Mouse (Mus musculus): ENCODE measurements around the gene Baat.
"Not testable (repeated sequence)": the region's sequence is repeated elsewhere in the genome, so short reads cannot be mapped to it uniquely, and the experiment has no call there.

The Baat gene

DNA sequence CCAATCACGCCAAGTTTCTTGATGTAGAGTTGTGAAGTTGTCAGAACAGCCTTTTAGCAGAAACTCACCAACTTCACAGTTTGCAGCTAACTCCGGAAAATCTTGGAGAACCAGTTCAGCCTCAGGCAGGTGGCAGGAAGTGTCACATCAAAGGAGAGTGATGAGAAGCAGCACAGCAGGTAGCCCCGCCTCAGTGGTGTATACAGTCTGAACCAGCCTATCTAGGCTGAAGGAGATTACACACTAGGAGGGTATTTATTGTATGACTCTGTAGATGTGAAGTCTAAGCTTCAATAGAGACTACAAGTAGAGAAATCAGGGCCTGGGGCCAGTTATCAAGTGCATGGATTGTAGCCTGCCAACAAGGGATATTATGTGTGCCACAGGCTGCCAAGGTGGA lies 25.5 kb downstream of the Baat start:
- no peak for DNase-seq (ENCODE audit: low read depth)

DNA sequence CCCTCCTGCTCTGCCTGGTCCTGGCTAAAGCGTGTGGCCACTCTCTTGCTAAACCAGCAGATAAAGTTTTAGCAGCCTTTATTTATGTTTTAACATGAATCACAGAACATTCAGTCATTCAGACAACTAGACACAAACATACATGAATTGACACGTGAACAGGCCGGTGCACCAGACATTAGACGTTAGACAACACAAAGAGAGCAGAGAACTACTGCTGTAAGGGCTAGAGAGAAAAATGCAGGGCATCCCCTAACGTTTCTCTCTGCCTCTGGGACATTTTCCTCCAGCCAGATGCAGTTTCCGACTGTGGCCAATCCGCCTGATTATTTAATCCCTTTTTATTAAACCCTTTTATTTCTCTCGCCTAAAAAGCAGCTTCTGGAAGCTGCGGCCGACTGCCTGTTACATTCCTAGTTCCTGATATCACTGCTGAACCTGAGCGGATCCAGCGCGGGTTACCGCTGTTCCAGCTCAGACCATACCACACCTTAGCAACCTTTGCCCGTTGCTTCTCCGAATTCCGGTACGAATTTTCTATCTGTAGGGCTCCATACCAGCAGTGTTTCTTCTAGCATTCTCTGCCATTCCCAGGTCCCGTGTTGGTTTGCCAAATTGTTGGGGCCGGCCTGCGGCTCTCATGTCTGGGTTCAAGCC lies 26.1 kb downstream of the Baat start:
- no peak for DNase-seq (ENCODE audit: low read depth)

DNA sequence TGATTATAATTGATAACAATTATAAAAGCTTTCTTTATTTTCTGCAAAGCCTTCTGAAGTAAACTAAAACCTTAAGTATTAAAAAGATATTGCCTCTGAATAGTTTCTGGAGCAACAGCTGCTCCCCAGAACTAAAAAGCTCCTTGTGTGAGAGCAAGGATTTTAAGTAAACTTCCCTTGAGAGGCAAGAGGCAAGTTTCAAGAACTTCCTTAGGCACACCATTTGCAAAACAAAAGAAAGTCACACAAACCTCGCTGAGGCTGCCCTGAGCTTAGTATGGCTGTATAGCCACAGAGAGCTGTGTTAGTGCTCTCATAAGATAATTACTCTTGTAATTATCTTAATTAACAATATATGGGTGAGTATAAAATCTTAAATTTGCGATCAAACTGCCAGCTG lies 27.3 kb downstream of the Baat start:
- DNase-seq (ENCODE audit: low read depth), result not testable (repeated sequence)

DNA sequence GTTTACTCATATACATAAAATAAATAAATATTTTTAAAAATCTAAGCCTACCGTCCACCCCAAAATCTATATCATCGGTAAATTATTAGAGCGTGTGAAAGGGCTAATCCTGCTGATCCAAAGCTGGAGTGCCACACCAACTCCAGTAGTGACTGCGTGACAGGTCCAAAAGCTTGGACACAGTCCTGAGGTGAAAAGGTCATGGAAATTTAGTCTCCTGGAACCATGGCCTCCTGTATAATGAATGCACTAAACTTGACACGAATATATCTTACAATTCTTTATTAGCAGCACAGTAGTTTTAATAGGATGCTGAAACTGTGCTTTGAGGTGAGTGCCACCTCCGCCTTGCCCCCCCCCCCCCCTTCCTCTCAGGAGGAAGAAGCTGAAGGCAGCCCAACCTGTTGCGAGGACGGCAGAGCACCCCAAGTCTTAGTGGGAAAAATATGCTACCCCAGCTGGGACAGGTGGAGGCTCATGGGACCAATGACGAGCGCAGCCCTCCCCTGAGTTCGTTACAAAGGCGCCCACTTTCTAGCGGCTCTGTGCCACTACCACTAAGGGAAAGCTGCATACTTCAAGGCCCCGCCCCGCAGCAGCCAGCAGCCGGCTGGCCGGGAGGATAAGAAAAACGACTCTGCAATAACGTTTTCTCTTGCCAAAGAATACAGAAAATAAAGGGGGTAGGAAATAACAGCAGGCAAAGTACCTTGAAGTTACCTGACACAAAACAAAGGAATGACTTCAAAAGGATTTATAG lies 28.1 kb downstream of the Baat start:
- no peak for DNase-seq (ENCODE audit: low read depth)

DNA sequence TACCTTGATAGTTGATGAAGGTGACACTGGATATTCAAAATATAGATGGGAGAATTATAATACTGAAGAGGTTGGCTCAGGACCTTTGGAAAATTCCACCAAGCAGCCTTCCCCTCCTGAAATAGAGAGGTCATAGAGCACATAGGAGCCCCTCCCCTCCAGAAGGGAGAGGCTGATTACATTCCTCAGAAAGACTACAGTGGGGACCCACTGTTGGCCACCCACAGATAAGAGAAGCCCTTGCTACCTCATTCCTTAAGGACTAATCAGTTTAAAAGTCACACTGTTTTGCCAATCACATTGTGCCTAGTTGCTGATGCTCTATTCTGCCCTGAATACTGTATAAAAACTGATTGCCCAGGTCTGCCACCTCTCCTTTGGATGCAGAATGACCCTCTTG lies 31.8 kb downstream of the Baat start:
- no peak for DNase-seq (ENCODE audit: low read depth)

DNA sequence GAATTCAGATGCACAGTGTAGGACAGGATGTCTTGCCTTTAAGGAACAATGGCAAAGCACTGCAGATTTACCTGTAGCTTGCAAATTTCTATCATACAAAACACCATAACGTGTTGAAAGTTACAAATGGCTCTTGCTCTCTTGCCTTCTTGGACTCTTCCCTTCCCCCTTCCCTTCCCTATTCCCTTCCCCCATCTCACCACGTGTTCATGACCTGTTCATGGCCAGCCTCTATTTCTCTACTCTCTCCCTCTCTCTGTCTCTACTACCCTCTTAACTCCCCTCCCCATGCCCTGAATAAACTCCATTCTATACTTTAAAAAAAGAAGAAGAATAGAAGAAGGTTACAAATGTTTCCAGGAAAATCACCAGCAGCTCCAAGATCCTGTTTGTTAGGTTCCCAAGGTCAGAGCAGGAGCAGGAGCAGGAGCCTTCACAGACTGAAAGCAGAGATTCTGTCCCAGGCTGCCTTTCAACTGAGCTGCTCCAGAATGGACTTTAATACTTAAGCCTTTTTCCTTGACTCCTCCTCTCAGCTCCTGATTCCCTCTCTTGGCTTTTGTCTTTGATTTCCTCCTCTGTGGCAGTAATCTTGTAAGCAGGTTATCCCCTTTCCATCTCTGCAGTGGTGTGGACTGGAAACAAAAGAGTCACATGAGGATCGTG lies 32.8 kb downstream of the Baat start, which contains the start of gene Acnat1:
TSS of gene Acnat1 (minus strand) at position 478 of the 666 bp plus-strand sequence.
- no peak for DNase-seq (ENCODE audit: low read depth)

DNA sequence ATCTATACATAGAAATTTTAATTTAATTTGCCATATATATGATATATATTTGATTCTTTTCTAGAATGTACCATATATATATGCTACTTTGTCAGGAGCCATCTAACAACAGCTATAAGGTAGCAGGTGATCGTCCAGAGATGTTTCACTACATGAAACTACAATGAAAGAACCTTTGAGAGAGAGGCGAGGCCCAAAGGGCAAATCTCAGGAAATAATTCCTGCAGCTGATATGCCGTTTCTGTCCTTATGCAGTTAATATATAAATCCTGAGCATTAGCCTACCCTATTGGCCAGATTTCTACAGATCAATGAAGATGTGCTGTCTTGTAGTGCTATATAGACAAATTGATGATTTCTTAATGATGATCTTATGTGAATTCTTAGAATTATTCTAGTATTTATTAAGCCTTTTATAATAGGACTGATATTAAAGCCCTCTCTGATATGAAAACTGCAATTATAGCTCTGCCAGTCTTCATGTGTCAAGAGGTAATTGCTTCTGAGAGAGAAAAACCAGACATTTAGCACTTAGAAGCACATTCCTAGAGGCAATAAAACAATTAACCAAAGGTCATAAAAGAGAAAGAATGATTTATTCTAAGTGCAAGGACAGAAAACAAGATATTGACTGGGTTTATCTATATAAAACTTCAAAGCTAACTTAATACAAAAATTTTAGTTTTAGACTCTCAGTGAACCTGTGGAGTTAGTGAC lies 36.8 kb downstream of the Baat start:
- DNase-seq (ENCODE audit: low read depth), result no peak

DNA sequence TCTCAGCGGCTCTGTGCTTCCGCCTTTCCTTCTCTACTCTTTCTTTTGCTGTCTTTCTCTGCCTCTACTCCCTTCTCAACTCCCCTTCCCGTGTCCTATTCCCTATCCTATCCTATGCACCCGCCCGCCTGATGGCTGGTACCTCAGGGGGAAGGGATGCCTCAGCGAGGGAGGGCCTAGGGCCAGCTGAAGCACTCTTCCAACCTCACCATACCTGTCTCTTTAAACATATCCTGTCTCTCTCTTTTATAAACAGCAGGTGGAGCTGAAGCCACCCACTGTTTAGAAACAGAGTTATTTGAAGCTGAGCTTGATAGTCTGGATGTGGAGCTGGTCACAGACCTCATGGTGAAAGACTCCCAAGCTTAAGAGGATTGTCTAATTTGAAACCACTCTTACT lies 39.0 kb downstream of the Baat start:
- no peak for DNase-seq (ENCODE audit: low read depth)

DNA sequence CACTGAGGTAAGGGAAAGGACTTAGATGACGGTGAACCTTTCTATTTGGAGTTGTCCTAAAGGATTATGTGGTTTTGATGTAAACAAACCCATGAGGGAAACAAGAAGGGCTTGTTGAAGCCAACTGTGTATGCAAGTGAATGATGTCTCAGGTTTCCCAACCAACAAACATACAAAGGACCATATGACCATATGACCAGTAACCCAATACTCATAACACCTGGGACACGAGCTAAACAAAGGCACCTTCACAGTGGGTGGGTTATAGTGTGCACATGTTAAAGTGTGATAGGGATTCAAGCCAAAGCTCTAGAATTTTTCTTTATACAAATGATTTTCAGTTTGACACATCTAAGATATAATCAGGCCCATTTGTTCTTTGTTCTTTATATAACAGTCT lies 50.2 kb downstream of the Baat start:
- no peak for DNase-seq (ENCODE audit: low read depth)

DNA sequence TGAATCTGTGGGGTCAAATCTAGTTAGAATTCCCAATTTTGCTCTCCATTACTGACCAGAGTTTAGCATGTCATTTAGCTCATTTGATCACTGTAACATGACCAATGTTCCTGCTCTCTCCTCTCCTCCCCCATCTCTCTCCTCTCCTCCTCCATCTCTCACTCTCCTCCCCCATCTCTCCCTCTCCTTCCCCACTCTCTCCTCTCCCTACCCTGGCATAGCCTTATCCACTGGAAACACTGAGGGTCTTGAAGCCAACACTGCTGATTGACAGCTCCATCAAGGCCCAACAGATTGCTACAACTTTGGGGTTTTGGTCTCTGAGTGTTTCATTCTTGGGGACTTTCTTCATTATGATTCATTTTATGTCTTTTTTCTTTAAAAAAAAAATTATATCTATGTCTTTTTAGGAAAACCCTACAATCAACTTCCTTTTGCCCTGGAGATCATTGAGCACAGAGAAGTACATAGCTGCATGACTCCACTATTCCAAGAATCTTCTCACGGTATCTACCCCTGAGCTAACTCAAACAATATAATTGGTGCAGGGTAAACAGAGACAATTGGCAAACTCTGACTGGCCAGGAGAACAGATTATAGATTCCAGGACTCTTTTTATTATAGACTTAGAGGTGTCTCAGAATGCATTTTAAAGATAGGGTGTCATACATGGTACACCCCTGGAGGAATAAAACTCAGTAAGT lies 54.4 kb downstream of the Baat start:
- DNase-seq (ENCODE audit: low read depth), result no peak

DNA sequence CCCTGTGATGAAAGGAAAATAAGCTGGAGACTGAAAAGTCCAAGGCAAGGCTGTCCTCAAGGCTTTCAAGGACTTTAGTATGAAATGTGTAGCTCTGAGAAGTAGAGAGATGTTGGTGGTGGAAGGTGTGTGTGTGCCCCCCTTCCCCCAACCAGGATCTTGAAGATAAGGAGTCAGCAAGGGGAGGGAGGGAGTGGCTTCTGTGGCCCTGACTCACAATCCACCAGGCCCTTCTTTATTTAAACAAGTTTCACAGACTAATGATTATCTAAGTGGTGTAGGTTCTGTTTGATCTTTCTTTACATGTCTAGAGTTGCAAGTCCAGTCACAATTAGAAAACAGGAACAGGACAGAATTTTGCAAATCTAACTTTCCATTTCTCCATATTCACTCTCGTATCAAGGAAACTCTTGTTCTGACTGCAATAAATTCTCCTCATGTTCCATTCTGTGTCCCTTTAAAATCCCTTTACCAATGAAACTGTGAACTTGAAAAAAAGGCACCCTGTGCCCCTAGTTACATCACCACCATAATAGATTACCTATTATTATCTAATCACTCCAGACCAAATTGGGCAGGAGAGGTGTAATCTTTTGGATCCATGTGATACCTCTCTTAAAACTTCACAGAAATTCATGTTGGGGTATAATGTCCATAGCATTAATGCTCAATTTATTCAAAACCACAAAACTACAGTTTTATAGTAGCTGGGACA lies 55.1 kb downstream of the Baat start:
- DNase-seq (ENCODE audit: low read depth), result not testable (repeated sequence)

All from fibroblast of lung, adult 2 months (primary cell).